Mouse (Mus musculus): ENCODE results near the gene Micall1. TPM values are rescaled to one million over a fixed set of nuclear protein-coding genes. Genes with fewer than 3 reads are reported as not detected.

Gene Micall1
- 25.2 and 28.3 TPM in 2 replicates for polyA plus RNA-seq (2012; rRNA removed)

- no peak for DNase-seq (ENCODE audit: low read depth)
These were observed at the start of gene Micall1 for GRCm38 (mm10) chr15:79108421-79109320. Micall1 (plus strand) TSS chr15:79108898.

DNA sequence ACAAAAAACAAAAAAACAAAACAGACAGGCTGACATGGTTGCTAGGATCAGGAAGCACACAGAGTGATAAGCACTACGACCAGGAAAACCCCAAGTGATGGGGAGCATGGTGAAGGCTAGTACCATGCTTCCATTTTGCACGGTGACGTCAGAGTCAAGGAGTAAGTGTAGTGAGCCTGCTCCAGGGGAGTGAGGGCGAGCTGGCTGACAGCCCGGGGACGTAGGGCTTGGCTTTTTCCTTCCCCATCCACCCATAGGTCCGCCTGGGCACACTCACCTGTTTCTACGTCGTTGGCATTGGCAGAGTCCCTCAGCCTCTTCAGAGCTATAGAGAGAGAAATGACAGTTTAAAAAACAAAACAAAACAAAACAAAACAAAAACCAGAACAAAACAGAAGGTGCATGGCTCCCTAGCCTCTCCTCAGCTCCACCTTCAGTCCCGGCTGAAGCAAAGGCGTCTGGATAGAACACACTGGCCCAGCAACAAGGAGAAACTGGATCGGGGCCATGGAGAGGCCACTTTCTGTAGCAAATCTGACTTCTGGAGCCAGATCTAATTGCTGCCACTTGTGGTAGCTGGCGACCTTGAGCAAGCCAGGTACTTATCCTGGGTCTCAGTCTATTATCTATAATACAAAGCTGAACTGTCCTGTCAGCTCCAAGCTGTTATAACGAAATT lies 47.7 kb upstream of the Micall1 start:
- no peak for DNase-seq (ENCODE audit: low read depth)

DNA sequence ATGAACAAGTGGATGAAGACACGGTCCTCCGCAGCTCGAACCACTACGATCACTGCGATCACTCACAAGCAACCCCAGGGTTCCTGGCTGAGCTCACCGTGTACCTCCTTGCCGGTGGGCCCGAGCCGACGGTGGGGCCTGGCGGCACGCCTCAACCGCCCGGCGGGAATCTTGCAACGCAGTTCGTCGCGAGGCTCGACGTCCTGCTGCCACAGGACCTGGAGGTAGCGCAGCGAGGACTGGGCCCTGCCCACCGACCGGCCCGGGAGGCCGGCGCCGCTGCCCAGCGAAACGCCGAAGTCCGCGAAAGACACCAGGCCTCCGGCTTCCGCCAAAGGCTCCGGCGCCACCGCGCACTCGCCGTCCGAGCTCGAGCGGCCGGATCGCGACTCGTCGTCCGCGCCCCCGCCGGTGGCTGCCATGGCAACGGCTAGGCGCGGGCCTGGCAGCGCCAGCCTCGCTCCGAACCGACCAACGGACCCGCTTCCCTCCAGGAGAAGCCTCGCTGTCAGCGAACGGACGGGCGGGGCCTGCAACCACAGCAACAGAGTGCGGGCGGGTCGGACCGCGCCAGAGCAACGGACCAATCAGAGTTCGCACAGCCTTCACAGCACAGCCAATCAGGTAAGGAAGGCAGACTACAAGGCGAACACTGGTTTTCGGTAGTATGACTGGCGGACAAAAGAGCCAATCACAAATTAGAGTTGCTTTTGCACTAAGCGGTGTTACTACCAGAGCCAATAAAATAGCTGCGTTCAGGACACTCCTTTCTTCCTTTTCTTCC lies 46.1 kb upstream of the Micall1 start, which contains the start of gene Ankrd54:
Ankrd54 (minus strand) TSS at position 518 of the 784 bp plus-strand sequence.
- peak; percentile 100 for DNase-seq (ENCODE audit: low read depth)

- no peak for DNase-seq (ENCODE audit: low read depth)
These were observed 45.4 kb upstream of the Micall1 start for GRCm38 (mm10) chr15:79063160-79063740.

GRCm38 (mm10) chr15:79065086-79065770 lies 43.5 kb upstream of the Micall1 start:
- DNase-seq (ENCODE audit: low read depth): no peak

DNA sequence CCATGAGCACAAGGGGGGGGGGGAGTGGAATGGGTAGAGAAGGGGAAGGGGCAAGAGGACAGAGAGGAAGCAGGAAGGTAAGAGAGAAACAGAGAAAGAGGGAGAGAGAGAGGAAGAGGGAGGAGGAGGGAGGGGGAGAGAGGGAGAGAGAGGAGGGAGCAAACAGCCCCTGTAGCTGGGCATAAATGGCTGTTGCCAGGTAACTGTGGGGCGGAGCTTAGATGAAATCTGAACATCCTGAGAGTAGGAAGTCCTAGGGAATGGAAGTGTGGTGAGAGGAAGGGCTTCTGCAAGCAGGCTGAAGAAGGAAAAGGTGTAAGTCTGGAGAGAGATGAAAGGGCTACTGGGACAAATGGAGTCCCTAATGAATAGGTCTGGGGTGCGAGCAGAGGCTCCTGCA lies 42.4 kb upstream of the Micall1 start:
- DNase-seq (ENCODE audit: low read depth): no peak

GRCm38 (mm10) chr15:79067631-79068030 lies 41.1 kb upstream of the Micall1 start:
- DNase-seq (ENCODE audit: low read depth): no peak

- no peak for DNase-seq (ENCODE audit: low read depth)
These were observed 40.3 kb upstream of the Micall1 start for GRCm38 (mm10) chr15:79068416-79068815.

DNA sequence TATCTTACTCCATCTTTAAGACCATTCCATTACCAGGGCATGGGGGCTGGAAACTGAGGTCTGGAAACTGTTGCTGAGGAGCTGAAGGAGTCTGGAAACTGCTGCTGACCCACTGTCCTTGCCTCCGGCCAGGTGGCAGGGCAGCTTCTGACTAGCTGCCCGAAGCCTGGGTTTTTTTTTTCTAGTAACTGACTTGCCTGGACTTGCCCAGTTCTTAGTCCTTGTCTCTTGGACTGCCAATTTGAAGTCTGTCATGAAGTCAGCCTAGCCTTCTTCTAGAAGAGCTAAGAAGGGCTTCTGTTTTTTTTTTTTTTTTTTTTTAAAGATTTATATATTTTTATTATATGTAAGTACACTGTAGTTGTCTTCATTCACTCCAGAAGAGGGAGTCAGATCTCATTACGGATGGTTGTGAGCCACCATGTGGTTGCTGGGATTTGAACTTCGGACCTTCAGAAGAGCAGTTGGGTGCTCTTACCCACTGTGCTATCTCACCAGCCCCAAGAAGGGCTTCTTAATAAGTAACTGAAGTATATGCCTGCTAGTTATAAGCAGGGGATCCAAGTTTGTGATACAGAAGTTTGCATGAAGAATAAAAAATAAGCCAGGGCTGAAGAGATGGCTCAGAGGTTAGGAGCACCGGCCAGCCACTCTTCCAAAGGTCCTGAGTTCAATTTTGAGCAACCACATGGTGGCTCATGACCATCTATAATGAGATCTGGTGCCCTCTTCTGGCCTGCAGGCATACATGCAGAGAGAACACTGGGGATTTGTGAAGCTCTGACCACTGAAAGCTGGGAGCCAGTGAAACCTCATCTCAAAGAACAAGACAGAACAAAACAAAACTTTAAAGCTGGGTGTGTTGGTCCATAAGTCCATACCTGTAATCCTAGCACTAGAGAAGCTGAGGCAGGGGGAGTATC lies 37.3 kb upstream of the Micall1 start:
- DNase-seq (ENCODE audit: low read depth): no peak

- no peak for DNase-seq (ENCODE audit: low read depth)
These were observed 34.9 kb upstream of the Micall1 start for GRCm38 (mm10) chr15:79073752-79074151.

GRCm38 (mm10) chr15:79074446-79074845 lies 34.3 kb upstream of the Micall1 start:
- DNase-seq (ENCODE audit: low read depth): no peak

- DNase-seq (ENCODE audit: low read depth): no peak
These were observed 33.7 kb upstream of the Micall1 start, which contains the start of gene Eif3l for GRCm38 (mm10) chr15:79074913-79075532. Eif3l (plus strand) TSS chr15:79075179.

GRCm38 (mm10) chr15:79075658-79076365 lies 32.9 kb upstream of the Micall1 start:
- no peak for DNase-seq (ENCODE audit: low read depth)

DNA sequence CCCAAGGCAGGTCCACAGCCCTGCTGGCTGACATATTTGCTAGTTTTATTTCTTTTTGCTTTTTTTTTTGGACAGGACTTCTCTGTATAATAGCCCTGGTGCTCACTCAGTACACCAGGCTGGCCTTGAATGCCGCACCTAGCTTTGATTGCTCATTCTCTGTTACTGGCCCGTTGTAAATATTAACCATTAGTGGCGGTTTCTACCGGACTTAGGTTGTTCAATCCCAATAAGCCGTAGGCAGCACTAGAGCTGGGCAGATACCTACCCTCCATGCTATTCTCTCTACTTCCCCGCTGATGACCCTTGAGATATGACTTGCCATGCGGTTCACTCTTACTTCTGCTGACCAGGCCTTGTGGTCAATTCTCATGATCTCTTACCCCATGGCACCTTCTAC lies 29.1 kb upstream of the Micall1 start:
- no peak for DNase-seq (ENCODE audit: low read depth)

DNA sequence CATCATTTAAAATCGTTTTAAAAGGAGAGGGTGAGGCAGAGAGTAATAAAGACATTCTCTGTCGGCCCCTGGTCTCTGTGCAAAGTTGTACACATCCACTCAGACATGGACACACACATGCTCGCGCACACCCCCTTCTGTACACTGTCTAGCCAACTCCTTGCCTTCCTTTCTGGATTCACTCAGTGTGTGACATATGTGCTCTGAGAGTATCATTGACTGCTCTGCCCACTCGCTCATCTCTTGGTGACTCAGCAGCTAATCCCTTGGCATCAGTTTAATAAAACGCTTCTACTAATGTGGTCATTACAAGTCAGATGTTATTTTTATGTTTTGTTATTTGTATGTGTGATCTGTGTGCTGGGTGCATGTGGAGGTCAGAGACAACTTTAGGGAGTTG lies 16.4 kb upstream of the Micall1 start:
- no peak for DNase-seq (ENCODE audit: low read depth)

DNA sequence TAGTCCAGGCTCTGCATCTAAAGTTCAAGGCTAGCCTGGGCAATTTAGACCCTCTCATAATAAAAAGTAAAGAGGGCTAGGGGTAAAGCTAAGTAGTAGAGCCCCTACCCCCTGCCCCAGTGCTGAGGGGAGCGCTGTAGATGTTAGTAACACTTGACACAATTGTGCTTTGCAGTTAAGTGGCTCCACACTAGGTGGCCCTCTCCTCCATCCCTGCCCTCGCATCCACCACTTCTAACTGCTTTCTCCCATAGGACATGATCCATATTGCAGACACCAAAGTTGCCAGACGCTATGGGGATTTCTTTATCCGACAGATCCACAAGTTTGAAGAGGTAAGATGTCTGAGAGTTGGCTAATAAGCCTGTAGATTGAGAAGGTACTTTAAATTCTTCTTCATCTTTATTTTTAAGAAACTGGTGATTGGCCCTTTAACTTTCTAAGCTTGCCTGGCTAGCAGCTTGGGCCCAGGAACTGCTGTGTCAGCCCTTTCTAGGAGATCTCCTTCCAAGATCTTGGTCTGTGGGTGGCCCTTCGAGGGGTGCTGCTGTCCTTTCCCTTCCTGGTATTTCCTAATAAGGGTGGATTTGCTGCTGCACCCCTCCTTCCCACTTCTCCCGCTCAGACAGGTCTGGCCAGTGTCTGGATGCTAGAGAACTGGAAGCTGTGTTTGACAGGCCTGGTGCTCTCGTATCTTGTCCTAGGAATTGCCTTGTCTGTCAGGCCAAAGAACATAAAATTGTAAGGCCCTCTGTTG lies 15.4 kb upstream of the Micall1 start:
- DNase-seq (ENCODE audit: low read depth): no peak

DNA sequence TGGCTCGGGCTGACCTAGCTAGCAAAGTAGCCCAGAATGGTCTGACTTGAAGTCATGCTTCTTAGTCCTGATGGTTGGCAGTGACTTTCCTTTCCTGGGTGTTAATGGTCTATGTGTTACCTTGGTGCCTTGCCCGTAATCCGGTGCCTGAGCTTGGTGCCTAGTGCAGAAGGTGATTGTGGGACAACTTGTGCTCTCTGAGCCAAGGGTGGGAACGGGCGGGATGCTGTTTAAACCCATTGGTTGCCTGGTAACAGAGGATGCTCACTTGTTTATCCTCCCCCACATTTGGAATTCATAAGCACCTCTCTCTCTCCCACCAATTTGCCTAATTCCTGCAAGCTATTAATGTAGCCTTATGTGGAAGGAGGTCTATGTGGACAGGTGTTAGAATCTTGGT lies 13.2 kb upstream of the Micall1 start:
- no peak for DNase-seq (ENCODE audit: low read depth)

DNA sequence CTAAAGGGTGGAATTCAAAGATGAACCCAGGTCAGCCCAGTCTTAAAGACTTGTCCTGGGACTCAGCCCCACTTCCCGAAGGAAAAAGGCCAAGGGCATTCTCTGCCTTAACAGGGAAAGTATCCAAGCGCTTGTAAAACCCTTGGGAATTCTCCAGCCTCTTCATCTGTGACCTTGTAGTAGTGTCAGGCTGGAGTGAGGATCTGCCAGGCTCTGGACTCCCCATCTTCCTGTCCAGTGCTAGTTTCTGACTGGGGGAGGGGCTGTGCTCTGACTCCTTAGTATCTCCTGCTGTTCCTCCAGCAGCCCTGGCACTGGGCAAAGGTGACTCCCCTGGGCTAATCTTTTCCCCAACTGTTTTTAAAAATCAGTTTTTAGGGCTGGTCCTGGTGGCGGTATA lies 12.1 kb upstream of the Micall1 start:
- DNase-seq (ENCODE audit: low read depth): no peak
